Mouse (Mus musculus) forelimb bud, embryonic 11.5 days (tissue): Measurements from ENCODE around the gene Drc1.

Experiments used
- DNase-seq: peaks from one replicate; pipeline ENCODE4 v3.0.0-alpha.2; 2012; ENCODE audit warnings: low read depth, low spot score

Drc1 gene

GRCm38 (mm10) chr5:30285944-30286799 is 5.0 kb downstream of the Drc1 start:
- DNase-seq = no peak

DNA sequence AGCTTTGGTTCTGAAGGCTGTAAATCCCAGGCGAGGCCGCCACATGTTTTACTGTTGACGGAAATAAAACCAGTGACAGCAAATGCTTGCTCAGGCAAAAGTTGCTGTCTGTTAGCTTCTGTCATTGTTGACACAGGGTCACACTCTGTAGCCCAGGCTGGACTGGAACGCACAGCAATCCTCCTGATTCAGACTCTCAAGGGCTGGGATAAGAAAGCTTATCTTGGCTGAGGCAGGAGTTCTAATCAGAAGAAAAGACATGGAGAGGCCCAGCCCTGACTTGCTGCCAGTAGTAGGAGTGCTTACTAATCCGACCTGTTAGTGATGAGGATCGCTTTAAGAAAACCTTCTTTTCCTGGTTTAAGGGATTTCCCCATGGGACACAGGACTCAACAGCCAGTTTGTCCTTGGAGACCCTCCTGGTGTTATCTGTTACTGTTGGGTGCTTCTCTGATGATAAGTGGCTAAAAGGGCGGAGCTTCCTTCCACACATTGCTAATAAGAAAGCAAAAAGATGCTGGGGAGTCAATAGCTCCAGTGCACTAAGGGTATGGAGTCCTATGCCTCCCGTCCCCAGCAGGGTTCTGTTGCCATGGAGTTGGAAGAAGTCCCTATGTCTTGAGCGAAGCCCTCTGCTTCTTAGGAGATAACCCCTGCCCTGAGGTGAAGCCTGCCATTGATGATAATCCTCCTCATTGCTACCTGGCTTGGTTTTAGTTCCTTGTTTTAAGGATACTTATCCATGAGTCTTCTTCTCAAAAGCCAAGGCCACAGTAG is 6.1 kb downstream of the Drc1 start:
- no peak for DNase-seq

- DNase-seq = no peak
Measured at GRCm38 (mm10) chr5:30340815-30341214, 59.6 kb downstream of the Drc1 start.

- no peak for DNase-seq
Measured at GRCm38 (mm10) chr5:30341601-30342365, 60.6 kb downstream of the Drc1 start.

DNA sequence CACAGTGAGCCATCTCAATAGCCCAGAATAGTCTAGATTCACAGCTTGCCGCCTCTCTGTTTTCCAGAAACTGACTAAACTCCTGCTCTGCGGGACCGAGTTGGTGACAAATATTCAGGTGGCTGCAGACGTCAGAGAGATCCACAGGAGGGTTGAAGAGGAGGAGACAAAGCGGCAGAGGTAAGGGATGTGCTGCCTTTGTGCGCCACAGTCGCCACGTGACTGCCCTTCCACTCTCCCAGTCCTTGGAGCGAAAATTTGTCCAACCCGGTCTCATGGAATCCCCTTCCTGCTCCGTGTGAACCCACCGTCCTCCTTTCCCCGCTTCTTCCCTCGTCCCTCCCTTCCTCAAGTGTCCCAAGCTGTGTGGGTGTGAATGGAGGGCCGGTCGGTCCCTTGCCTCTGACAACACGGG is 61.4 kb downstream of the Drc1 start:
- DNase-seq = peak; percentile 2

- DNase-seq = peak; percentile 71
Measured at GRCm38 (mm10) chr5:30343107-30343506, 61.9 kb downstream of the Drc1 start.

DNA sequence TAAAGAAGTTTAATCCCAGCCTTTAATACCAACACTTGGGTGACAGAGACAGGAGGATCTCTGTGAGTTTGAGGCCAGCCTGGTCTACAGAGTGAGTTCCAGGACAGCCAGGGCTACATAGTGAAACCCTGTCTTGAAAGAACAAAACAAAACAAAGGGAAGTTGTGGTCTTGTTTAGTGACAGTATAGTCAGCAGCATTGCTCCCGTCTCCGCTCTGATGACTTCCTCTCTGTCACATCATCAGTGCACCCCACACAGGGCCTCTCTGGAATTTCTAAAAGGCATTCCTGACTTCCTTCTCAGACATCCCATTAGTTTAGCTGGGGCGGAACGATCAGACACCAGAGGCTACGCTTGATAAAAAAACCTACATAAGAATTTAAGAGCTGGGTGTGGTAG is 62.7 kb downstream of the Drc1 start:
- DNase-seq = no peak

- DNase-seq = no peak
Measured at GRCm38 (mm10) chr5:30353605-30354004, 72.4 kb downstream of the Drc1 start.

DNA sequence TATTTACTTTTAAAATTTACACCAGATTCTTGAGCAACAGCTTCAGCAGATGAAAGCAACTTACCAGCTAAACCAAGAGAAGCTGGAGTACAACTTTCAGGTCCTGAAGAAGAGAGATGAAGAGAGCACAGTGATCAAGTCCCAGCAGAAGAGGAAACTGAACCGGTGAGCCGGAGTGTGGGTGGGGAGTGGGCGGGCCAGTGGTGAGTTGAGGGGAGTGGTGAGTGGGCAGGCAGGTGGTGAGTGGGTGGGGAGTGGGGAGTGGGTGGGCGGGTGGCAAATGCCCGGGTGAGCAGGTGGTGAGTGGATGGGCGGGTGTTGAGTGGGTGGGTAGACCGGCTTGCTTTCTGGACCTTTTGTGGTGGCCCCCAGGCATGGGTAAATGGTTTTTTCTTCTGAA is 73.9 kb downstream of the Drc1 start:
- DNase-seq = no peak

GRCm38 (mm10) chr5:30355559-30356159 is 74.5 kb downstream of the Drc1 start:
- no peak for DNase-seq

GRCm38 (mm10) chr5:30356647-30357046 is 75.5 kb downstream of the Drc1 start:
- no peak for DNase-seq

DNA sequence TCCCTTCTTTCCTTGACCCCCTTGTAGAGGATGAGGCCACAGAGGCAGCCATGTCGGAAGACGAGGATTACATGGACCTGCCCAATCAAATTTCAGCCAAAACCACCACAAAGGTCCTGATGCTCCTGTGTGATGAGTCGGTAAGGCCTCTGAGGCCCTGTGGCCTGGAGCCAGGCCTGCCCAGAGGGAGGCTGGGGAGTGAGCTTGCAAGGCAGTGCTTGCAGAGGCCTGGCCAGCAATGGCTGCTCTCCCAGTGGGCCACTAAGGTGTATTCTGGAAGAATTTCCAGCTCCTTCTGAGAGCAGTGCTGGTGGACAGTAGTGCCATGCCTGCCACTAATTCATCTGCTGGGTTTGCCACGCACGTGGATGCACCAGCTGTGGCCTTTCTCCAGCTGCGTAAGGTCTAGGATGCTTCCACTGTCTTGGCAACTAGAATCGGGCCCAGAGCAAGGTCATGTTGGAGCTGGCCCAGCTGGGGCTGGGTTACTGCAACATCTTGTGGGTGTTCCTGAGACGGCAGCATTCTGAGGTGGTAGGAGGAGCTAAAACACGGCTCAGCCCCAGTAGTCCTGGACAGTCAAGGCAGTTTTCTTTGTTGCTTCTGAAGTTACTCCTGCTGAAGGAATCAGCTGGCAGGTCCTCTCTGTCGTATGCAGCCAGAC is 77.4 kb downstream of the Drc1 start:
- DNase-seq = no peak

- DNase-seq = no peak
Measured at GRCm38 (mm10) chr5:30367405-30367804, 86.2 kb downstream of the Drc1 start.

DNA sequence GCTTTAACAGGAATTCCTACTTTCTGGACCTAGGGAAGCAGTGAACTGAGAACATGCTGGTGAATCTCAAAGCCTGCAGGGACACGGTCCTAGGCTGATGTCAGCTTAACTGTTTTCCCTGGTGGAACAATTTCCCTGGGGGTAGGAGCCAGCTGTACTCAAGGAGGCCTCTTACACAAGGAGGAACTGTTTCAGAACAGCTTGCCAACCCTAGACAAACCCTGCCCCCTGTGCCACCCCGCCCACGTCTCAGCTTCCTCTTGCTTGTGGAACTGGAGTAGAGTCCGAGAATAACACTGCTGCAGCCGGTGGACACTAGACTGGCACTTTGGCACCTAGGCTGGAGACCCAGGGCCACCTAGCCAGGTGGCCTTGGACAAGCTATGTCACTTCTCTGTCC is 88.2 kb downstream of the Drc1 start:
- DNase-seq = no peak

GRCm38 (mm10) chr5:30382876-30383275 is 101.7 kb downstream of the Drc1 start:
- no peak for DNase-seq

DNA sequence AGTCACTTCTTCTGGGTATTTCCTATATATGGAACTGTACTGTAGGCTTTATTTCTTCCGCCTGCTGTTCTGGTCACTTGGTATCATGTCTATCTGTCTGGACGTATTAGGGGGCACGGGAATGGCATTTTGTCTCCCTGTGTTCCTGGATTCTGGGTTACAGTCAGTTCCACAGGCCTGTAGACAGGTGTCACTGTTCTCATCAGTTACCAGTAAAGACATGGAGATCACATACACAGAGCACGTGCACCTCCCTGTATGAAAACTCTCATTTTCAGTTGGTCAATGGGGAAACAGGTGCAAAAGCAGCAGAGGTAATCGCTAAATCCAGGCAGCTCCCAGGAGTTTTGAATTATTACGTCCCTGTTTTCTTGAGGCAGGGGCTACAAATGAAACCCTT is 106.5 kb downstream of the Drc1 start:
- DNase-seq = no peak

DNA sequence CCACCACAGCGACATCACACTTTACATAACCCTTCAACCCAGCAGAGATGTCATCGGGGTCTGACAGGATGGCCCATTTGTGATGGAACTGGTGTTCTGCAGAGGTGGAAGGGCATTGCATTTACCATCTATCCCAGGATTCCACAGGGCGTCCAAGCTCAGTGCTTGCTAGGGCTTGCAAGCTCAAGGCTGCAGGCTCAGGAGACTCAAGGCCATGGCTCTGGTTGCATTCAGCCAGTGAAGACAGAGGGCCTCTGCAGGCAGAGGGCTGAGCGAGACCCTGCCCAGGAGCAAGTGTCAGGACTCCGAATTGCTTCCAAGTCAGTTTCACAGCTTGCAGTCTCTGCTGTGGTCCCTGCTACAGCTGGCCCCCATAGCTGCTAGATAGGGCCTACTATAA is 108.6 kb downstream of the Drc1 start:
- no peak for DNase-seq

DNA sequence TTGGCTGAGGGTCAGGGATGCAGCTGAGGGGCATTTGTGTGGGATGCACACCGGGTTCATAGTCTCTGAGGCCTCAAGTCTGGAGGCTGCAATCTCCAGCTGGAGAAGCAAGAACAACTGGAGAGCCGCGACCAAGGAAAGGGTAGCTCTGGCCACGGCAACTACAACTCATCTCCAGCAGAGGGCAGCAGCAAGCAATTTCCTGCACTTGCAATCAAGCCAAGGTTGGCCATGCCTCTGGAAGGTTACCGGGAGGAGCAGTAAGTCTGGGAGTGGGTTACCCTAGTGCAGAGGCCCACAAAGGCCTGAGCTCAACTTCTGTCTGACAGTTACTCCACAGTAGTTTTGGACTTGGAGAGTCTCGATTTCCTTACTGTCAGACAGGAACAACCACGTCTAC is 110.3 kb downstream of the Drc1 start:
- DNase-seq = peak; percentile 80

DNA sequence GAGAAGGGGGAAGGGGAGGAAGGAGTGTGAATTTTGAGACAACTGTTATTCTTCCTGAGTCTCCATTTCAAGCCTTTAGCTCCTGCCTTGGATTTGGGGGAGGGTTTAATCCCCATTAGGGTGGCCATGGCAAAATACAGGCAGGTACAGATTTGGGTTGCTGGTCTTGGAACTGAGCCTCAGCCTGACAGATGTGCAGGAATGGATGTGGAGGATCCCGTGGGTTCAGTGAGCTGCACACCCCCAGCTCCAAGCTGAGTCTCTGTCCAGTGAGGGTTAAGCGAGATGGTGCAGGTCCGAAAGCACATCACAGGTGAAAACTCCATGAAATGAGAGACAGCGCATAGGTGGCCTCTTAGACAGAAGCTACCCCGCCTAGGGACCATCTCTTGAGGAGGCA is 119.3 kb downstream of the Drc1 start:
- no peak for DNase-seq

- no peak for DNase-seq
Measured at GRCm38 (mm10) chr5:30401165-30401564, 120.0 kb downstream of the Drc1 start.

GRCm38 (mm10) chr5:30406876-30407275 is 125.7 kb downstream of the Drc1 start:
- DNase-seq = peak; percentile 19
